13 mouse cellular contexts compared by ENCODE assay signal in genomic region chr9:65577511-65578196, GRCm38 (mm10). TPM values are rescaled to one million over a fixed set of nuclear protein-coding genes. Genes with fewer than 3 reads are reported as not detected.
A peak's percentile ranks its signal among the peaks of the same experiment; 100 is the strongest.
DNase-seq lines count a peak whose midpoint lies in the region; ATAC-seq and TF ChIP-seq lines count a peak whose summit lies in the region.
"Had no signal": no experiment of that assay in that cellular context is flagged by ENCODE, and none has a peak within 500 bp of the region (broad histone marks: within the 10 kb centered on the region; RNA-seq: fewer than 3 reads in every experiment).

No protein-coding gene starts in this region.

- H3K4me3 ChIP-seq in heart, embryonic 12.5 days: no peak overlapping the region
- peak overlapping the region; percentile 61; the same call in 1 of the 2 replicates for H3K4me3 ChIP-seq in lung, embryonic 16.5 days (ENCODE audit: low read length)
- no peak overlapping the region for H3K4me3 ChIP-seq in embryonic facial prominence, embryonic 13.5 days
- peak overlapping the region; percentile 70 for H3K4me3 ChIP-seq in myocyte
- H3K4me3 ChIP-seq: hindbrain, embryonic 13.5 days had no signal

- no peaks in the 10 kb centered on the region for H3K9me3 ChIP-seq in heart, embryonic 12.5 days (replicated peaks)
- H3K9me3 ChIP-seq in lung, embryonic 16.5 days (ENCODE audit: control insufficient read depth, low read length): no peaks in the 10 kb centered on the region
- no peaks in the 10 kb centered on the region for H3K9me3 ChIP-seq in embryonic facial prominence, embryonic 13.5 days
- H3K9me3 ChIP-seq: hindbrain, embryonic 13.5 days had no signal

- ATAC-seq in heart, embryonic 12.5 days (ENCODE audit: insufficient number of reproducible peaks, low FRiP score): no peak
- no peak for ATAC-seq in lung, embryonic 16.5 days (ENCODE audit: low read depth)
- ATAC-seq in embryonic facial prominence, embryonic 13.5 days (ENCODE audit: insufficient number of reproducible peaks, insufficient read depth, low FRiP score, low TSS enrichment, low read depth): no peak
- ATAC-seq: forebrain, embryonic 14.5 days had no signal

- WGBS in heart, embryonic 12.5 days: 87% methylated on average over 4 of the region's 4 CpGs
- 91% methylated on average over 4 of the region's 4 CpGs for WGBS in lung, embryonic 16.5 days
- WGBS in embryonic facial prominence, embryonic 13.5 days: 80% methylated on average over 4 of the region's 4 CpGs

- peak overlapping the region; percentile 37; the same call in 1 of the 2 replicates for H3K9ac ChIP-seq in heart, embryonic 12.5 days
- H3K9ac ChIP-seq in lung, embryonic 16.5 days (ENCODE audit: low read length): no peak overlapping the region
- H3K9ac ChIP-seq in embryonic facial prominence, embryonic 13.5 days: peak overlapping the region; percentile 46; the same call in 1 of the 2 replicates
- H3K9ac ChIP-seq: hindbrain, embryonic 13.5 days had no signal

- no peaks in the 10 kb centered on the region for H3K27me3 ChIP-seq in heart, embryonic 12.5 days (replicated peaks)
- no peaks in the 10 kb centered on the region for H3K27me3 ChIP-seq in lung, embryonic 16.5 days (ENCODE audit: control insufficient read depth, insufficient read depth, low read depth, low read length)
- no peaks in the 10 kb centered on the region for H3K27me3 ChIP-seq in embryonic facial prominence, embryonic 13.5 days
- no peaks in the 10 kb centered on the region for H3K27me3 ChIP-seq in myocyte (ENCODE audit: control insufficient read depth, insufficient read depth, insufficient read length)
- H3K27me3 ChIP-seq: hindbrain, embryonic 13.5 days had no signal

- H3K4me2 ChIP-seq in heart, embryonic 12.5 days: peak overlapping the region; percentile 74
- H3K4me2 ChIP-seq in lung, embryonic 16.5 days (ENCODE audit: low read depth, low read length): peak overlapping the region; percentile 59
- H3K4me2 ChIP-seq in embryonic facial prominence, embryonic 13.5 days: peak overlapping the region; percentile 9; the same call in 1 of the 2 replicates
- H3K4me2 ChIP-seq in myocyte (ENCODE audit: low read depth): peak overlapping the region; percentile 87

- TF ChIP-seq POLR2A in myocyte (IDR thresholded peaks at IDR 0.05; ENCODE audit: insufficient read length, low read depth): no peak

- H3K36me3 ChIP-seq in heart, embryonic 12.5 days: peaks cover 7% of the 10 kb centered on the region
- H3K36me3 ChIP-seq in lung, embryonic 16.5 days (ENCODE audit: control insufficient read depth, insufficient read depth, low read length): no peaks in the 10 kb centered on the region
- H3K36me3 ChIP-seq in embryonic facial prominence, embryonic 13.5 days: peaks cover 5% of the 10 kb centered on the region
- H3K36me3 ChIP-seq in myocyte (ENCODE audit: control insufficient read depth, insufficient read depth): peaks cover 4% of the 10 kb centered on the region

- no peak for DNase-seq in heart, adult 8-10 months (ENCODE audit: low spot score)
- DNase-seq in lung, adult 18-20 months: no peak
- DNase-seq in left cerebral cortex, adult 9 months (ENCODE audit: low spot score in 2 of 2): no peak
- no peak for DNase-seq in left cerebral cortex, adult 11 months (ENCODE audit: low spot score)
- DNase-seq: adrenal gland, adult 8-10 months; midbrain, embryonic 14.5 days; thymus, adult 2 months had no signal

- peaks cover 56% of the 10 kb centered on the region for H3K4me1 ChIP-seq in heart, embryonic 12.5 days (replicated peaks)
- peaks cover 40% of the 10 kb centered on the region for H3K4me1 ChIP-seq in lung, embryonic 16.5 days (replicated peaks; ENCODE audit: control insufficient read depth, insufficient read depth, low read length)
- peaks cover 54% of the 10 kb centered on the region for H3K4me1 ChIP-seq in embryonic facial prominence, embryonic 13.5 days

- peaks cover 44% of the 10 kb centered on the region for H3K79me2 ChIP-seq in myocyte (ENCODE audit: control insufficient read depth, insufficient read depth)

- peak overlapping the region; percentile 58 for H3K27ac ChIP-seq in heart, embryonic 12.5 days (ENCODE audit: poor library complexity, severe bottlenecking)
- peak overlapping the region; percentile 56 for H3K27ac ChIP-seq in lung, embryonic 16.5 days (ENCODE audit: low read length)
- H3K27ac ChIP-seq in embryonic facial prominence, embryonic 13.5 days: no peak overlapping the region
- H3K27ac ChIP-seq: hindbrain, embryonic 13.5 days had no signal

- H3ac ChIP-seq in myocyte (ENCODE audit: control insufficient read depth, insufficient read length): no peak overlapping the region

TF ChIP-seq in myocyte, 11 proteins besides CTCF, POLR2A, EP300 and RAD21:
- no peak for TF ChIP-seq MYOD1 (IDR thresholded peaks at IDR 0.05; ENCODE audit: control insufficient read depth in 1 of 3, insufficient read length in 2 of 3, low read depth in 2 of 3)
- no peak for TF ChIP-seq MYOG (IDR thresholded peaks at IDR 0.05; ENCODE audit: control insufficient read depth in 1 of 3, insufficient read depth in 1 of 3, insufficient read length in 2 of 3, low read depth in 2 of 3)
- no peak for TF ChIP-seq TCF12 (IDR thresholded peaks at IDR 0.05; ENCODE audit: insufficient read depth, poor library complexity, severe bottlenecking)
- TF ChIP-seq E2F4 (IDR thresholded peaks at IDR 0.05; ENCODE audit: insufficient read depth): no peak
- TF ChIP-seq TCF3 (IDR thresholded peaks at IDR 0.05; ENCODE audit: insufficient read length, low read depth): no peak
- TF ChIP-seq REST (IDR thresholded peaks at IDR 0.05; ENCODE audit: insufficient read depth, insufficient read length): no peak
- no peak for TF ChIP-seq SRF (IDR thresholded peaks at IDR 0.05; ENCODE audit: control insufficient read depth, insufficient read length, low read depth)
- TF ChIP-seq POLR2AphosphoS2 (IDR thresholded peaks at IDR 0.05; ENCODE audit: insufficient read length, low read depth): no peak
- no peak for TF ChIP-seq CEBPB (IDR thresholded peaks at IDR 0.05; ENCODE audit: insufficient read depth, poor library complexity, severe bottlenecking)
- TF ChIP-seq USF1 (IDR thresholded peaks at IDR 0.05; ENCODE audit: low read depth): no peak
- no peak for TF ChIP-seq MAX (IDR thresholded peaks at IDR 0.05; ENCODE audit: low read depth)

RNA-seq across cellular contexts. Expression of gene Plekho2, which starts 2.2 kb away (rescaled TPM):
- polyA plus RNA-seq in heart, embryonic 12.5 days (2016; fragmentation: Nextera tagmentation; extraction: Ambion mirVana): 14.0 and 14.9 TPM in 2 replicates
- total RNA-seq in heart, adult 8-10 months (2022): 10 to 100 TPM in 3 of 4 experiments, 1 to 10 TPM in 1; 7.4 to 12.3 (median 10.8) TPM
- 23.6 and 24.4 TPM in 2 replicates for polyA plus RNA-seq in lung, embryonic 16.5 days (2015; fragmentation: Nextera tagmentation; extraction: Ambion mirVana)
- 12.6 TPM in 2 replicates for polyA plus RNA-seq in embryonic facial prominence, embryonic 13.5 days (2015; fragmentation: Nextera tagmentation; extraction: Ambion mirVana)
- 14.6 TPM for polyA plus RNA-seq in myocyte (2012; fragmentation: generic; extraction: Trizol)

RNA-seq across cellular contexts. Expression of gene Pif1, which starts 9.3 kb away (rescaled TPM):
- polyA plus RNA-seq in heart, embryonic 12.5 days (2016; fragmentation: Nextera tagmentation; extraction: Ambion mirVana): 12.4 and 14.4 TPM in 2 replicates
- total RNA-seq in heart, adult 8-10 months (2022): not detected
- polyA plus RNA-seq in lung, embryonic 16.5 days (2015; fragmentation: Nextera tagmentation; extraction: Ambion mirVana): 16.1 and 17.0 TPM in 2 replicates
- polyA plus RNA-seq in embryonic facial prominence, embryonic 13.5 days (2015; fragmentation: Nextera tagmentation; extraction: Ambion mirVana): 15.4 and 18.4 TPM in 2 replicates
- polyA plus RNA-seq in myocyte (2012; fragmentation: generic; extraction: Trizol): 6.9 TPM

RNA-seq across cellular contexts. Expression of gene Rbpms2, which starts 51.8 kb away (rescaled TPM):
- 132 and 135 TPM in 2 replicates for polyA plus RNA-seq in heart, embryonic 12.5 days (2016; fragmentation: Nextera tagmentation; extraction: Ambion mirVana)
- total RNA-seq in heart, adult 8-10 months (2022): 10 to 100 TPM; 24.9 to 28.7 (median 26.5) TPM
- polyA plus RNA-seq in lung, embryonic 16.5 days (2015; fragmentation: Nextera tagmentation; extraction: Ambion mirVana): 10.8 and 14.1 TPM in 2 replicates
- polyA plus RNA-seq in embryonic facial prominence, embryonic 13.5 days (2015; fragmentation: Nextera tagmentation; extraction: Ambion mirVana): 10.5 and 11.9 TPM in 2 replicates
- polyA plus RNA-seq in myocyte (2012; fragmentation: generic; extraction: Trizol): 32.1 TPM

RNA-seq across cellular contexts. Expression of gene Ankdd1a, which starts 57.7 kb away (rescaled TPM):
- not detected in 2 replicates for polyA plus RNA-seq in heart, embryonic 12.5 days (2016; fragmentation: Nextera tagmentation; extraction: Ambion mirVana)
- total RNA-seq in heart, adult 8-10 months (2022): not detected
- not detected in 2 replicates for polyA plus RNA-seq in lung, embryonic 16.5 days (2015; fragmentation: Nextera tagmentation; extraction: Ambion mirVana)
- polyA plus RNA-seq in embryonic facial prominence, embryonic 13.5 days (2015; fragmentation: Nextera tagmentation; extraction: Ambion mirVana): not detected in 2 replicates
- 0.02 TPM for polyA plus RNA-seq in myocyte (2012; fragmentation: generic; extraction: Trizol)
- polyA plus RNA-seq: forebrain, embryonic 14.5 days had no signal

Comparison
In these comparisons a context has a peak if more than half of its experiments do, and no peak if none do; other contexts are left out.
1. H3K4me2 ChIP-seq: peak in every context shown above with its lines; median percentile 87 in myocyte; 74 in heart, embryonic 12.5 days; 59 in lung, embryonic 16.5 days; 9 in embryonic facial prominence, embryonic 13.5 days.
2. H3K4me3 ChIP-seq: peak in lung, embryonic 16.5 days (single experiment) and myocyte (single experiment); none in heart, embryonic 12.5 days (single experiment) and embryonic facial prominence, embryonic 13.5 days (single experiment).